Mouse (Mus musculus) forebrain, embryonic 14.5 days (tissue): ENCODE measurements around the gene Pou6f1. TPM values are rescaled to one million over a fixed set of nuclear protein-coding genes. Genes with fewer than 3 reads are reported as not detected.

Experiments
- ATAC-seq: fragments of 200-750 bp; cut with Nextera tagmentation; 2 replicates; pipeline ENCODE4 v1.8.0; 2017; ENCODE audit warnings: mild to moderate bottlenecking, moderate library complexity
- DNase-seq: peaks from one replicate; pipeline ENCODE4 v3.0.0-alpha.2; 2015; ENCODE audit warnings: low spot score
- H3K27ac ChIP-seq: fragments of 300-500 bp; sonication (generic); 2 replicates; pipeline ENCODE4 v1.5.1; 2014; ENCODE audit warnings: low read depth, mild to moderate bottlenecking, control low read depth, low read length, moderate library complexity
- H3K27me3 ChIP-seq: fragments of 300-500 bp; sonication (generic); replicated peaks from 2 replicates; pipeline ENCODE4 v1.6.1; 2014; ENCODE audit warnings: low read length, control low read depth, mixed read lengths; ENCODE audit not compliant: control insufficient read depth, insufficient read depth
- H3K36me3 ChIP-seq: fragments of 300-500 bp; sonication (generic); 2 replicates; pipeline ENCODE4 v1.6.1; 2014; ENCODE audit warnings: low read length, control low read depth; ENCODE audit not compliant: control insufficient read depth, insufficient read depth
- H3K4me1 ChIP-seq: fragments of 300-500 bp; sonication (generic); 2 replicates; pipeline ENCODE4 v1.6.1; 2014; ENCODE audit warnings: antibody characterized with exemption, low read length, control low read depth; ENCODE audit not compliant: control insufficient read depth, insufficient read depth
- H3K4me2 ChIP-seq: fragments of 300-500 bp; sonication (generic); 2 replicates; pipeline ENCODE4 v1.6.1; 2014; ENCODE audit warnings: mild to moderate bottlenecking, control low read depth, low read length
- H3K4me3 ChIP-seq: fragments of 300-500 bp; sonication (generic); 2 replicates; pipeline ENCODE4 v1.5.1; 2014; ENCODE audit warnings: low read depth, low read length, control low read depth
- H3K9ac ChIP-seq: fragments of 300-500 bp; sonication (generic); 2 replicates; pipeline ENCODE4 v1.6.1; 2014; ENCODE audit warnings: mild to moderate bottlenecking, low read length, control low read depth, moderate library complexity
- H3K9me3 ChIP-seq: fragments of 300-500 bp; sonication (generic); replicated peaks from 2 replicates; pipeline ENCODE4 v1.6.1; 2016; ENCODE audit warnings: low read length, control low read depth, mixed read lengths; ENCODE audit not compliant: control insufficient read depth
- WGBS: fragments of 180-500 bp; shearing (Covaris S2); extraction: QIAGEN DNeasy Blood & Tissue Kit; methylation state at CpG from one replicate; pipeline ENCODE4 v1.1.7; 2014; 5-methylcytosine and 5-hydroxymethylcytosine counted together
- polyA plus RNA-seq: library from polyadenylated mRNA; unstranded; fragments of >200 nt; fragmentation: Nextera tagmentation; extraction: Ambion mirVana; gene quantifications from 2 replicates; pipeline ENCODE4 v1.2.1, GENCODE M21; 2014

Gene Pou6f1
- polyA plus RNA-seq, 1 experiment from 2014 or later, result 36.9 TPM

DNA sequence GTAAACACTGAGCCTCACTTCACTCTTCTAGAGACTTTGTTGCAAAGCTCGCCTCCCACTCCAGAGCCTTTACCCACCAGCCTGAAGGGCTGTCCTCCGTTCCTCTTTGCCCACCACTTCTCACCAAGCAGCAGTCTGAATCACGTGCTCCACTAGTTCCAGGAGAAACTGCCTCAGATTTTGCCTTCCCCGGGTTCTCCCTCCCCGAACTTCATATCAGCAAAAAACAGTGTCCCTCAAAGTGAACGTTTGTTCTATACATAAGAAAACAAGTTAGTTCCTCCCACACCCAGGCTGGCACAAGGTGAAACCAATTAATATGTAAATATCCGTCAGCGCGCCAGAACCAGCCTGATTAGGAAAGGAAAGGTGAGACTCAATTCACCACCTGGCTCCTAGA lies 35.5 kb upstream of the Pou6f1 start:
- Histone ChIP-seq H3K27me3 (peaks cover 47% of the 10 kb centered on the region), H3K4me3 (no peak overlapping the region), H3K36me3 (no peaks in the 10 kb centered on the region), H3K9ac (no peak overlapping the region), H3K27ac (no peak overlapping the region), H3K9me3 (no peaks in the 10 kb centered on the region), H3K4me1 (peaks cover 8% of the 10 kb centered on the region), H3K4me2 (no peak overlapping the region)
- DNase-seq (no peak), ATAC-seq (no peak)
- 9% methylated on average over 9 of the region's 9 CpGs for WGBS

DNA sequence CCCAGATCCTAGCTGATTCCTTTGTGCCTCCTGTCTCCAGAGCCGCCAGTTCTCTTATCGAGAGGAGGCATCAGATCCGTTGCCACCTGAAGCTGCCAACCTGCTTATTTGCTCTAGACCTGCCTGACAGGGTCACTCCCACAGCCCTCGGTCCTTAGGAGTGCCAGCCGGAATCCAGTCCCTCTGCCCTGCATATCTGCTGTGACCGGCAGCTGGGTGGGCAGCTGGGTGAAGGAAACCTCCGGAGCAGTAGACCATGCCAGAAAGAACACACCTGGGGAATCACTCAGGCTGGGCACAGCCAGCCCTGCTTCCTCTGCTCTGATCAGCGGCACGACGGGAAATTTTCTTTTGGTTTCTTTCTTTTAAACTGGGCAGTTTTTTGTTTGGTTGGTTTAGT lies 33.6 kb upstream of the Pou6f1 start:
- Histone ChIP-seq H3K4me1 (peaks cover 8% of the 10 kb centered on the region), H3K9ac (no peak overlapping the region), H3K9me3 (no peaks in the 10 kb centered on the region), H3K4me3 (no peak overlapping the region), H3K36me3 (no peaks in the 10 kb centered on the region), H3K27ac (no peak overlapping the region), H3K4me2 (no peak overlapping the region), H3K27me3 (peaks cover 45% of the 10 kb centered on the region)
- ATAC-seq (no peak), DNase-seq (no peak)
- WGBS, result 82% methylated on average over 10 of the region's 10 CpGs

DNA sequence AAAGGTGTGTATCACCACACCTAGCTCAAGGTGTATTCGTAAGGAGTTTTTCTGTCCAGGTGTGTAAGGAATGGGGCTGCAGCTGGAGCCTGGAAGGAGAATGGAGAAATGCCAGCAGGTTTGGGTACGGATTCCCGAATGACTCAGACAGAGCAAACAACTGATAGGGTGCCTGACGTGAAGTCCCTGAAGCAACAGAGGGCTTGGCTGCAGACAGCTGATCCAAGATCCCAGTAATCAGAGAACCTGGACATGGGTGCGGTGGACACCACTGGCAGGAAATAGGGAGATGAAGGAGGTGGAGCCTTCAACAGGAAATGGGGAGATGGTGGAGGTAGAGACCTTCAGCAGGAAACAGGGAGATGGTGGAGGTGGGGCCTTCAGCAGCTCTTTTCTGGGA lies 32.5 kb upstream of the Pou6f1 start:
- no peaks in the 10 kb centered on the region for H3K9me3 ChIP-seq
- H3K36me3 ChIP-seq, result no peaks in the 10 kb centered on the region
- ATAC-seq (no peak), DNase-seq (no peak)
- no peak overlapping the region for H3K9ac ChIP-seq
- WGBS, result 91% methylated on average over 5 of the region's 5 CpGs
- H3K4me3 ChIP-seq, result no peak overlapping the region
- no peak overlapping the region for H3K4me2 ChIP-seq
- H3K27me3 ChIP-seq, result peaks cover 35% of the 10 kb centered on the region
- H3K27ac ChIP-seq, result no peak overlapping the region
- H3K4me1 ChIP-seq, result peaks cover 8% of the 10 kb centered on the region

DNA sequence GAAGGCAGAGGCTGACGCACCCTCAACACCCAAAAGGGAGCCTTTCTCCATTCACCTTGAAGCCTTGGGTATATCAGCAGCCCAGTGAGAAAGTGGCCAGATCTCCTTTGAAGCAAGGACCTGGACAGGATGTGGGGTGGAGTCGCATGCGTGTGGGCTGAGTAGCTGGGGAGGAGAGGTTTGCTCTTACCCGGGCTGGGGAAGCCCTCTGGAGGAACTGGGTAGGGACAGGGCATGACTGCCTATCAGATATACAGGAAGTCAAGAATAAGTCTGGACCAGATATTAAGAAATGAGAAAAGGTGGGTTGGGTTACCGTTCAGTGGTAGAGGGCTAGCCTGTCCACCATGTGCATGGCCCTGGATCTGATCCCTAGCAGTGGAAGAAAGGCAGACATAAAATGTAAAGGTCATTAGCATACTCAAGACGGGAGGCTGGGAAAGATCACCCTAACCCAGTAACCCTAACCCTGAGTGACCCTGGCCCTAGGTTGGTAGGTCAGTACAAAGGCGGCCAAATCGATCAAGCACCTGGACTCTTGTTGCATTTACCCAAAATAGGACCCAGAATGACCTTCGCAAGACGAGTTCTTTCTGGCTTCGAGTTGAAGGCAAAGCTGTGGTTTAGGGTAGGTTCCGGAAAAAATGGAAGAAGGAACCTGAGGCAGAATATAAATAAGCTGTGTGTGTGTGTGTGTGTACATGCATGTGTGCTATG lies 31.8 kb upstream of the Pou6f1 start:
- 92% methylated on average over 12 of the region's 12 CpGs for WGBS
- ATAC-seq, result no peak
- H3K27me3 ChIP-seq, result peaks cover 28% of the 10 kb centered on the region

DNA sequence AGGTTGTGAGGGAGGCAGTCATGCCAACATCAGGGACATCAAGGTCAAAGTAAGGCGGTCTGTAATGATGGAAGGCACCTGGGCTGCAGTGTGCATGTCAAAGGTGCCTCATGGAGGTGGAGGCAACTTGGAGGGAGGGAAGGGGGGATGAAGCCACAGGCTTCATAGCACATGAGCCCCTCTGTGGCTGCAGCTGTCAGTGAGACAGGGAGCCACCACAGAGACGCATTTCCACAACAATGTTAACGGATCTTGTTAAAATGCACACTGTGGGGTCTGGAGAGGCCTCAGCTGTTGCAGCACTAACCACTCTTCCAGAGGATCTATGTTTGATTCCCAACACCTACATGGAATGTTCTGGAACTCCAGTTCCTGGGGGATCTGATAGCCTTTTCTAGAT lies 30.3 kb upstream of the Pou6f1 start:
- Histone ChIP-seq H3K4me2 (no peak overlapping the region), H3K4me3 (no peak overlapping the region)
- WGBS, result 58% methylated on average over 3 of the region's 3 CpGs

More for the DNA sequence above, 31.8 kb upstream of the Pou6f1 start:
- DNase-seq, result no peak
- Histone ChIP-seq H3K27ac (no peak overlapping the region), H3K9me3 (no peaks in the 10 kb centered on the region), H3K36me3 (no peaks in the 10 kb centered on the region), H3K4me2 (no peak overlapping the region), H3K4me1 (peaks cover 3% of the 10 kb centered on the region; the same call in 1 of the 2 replicates), H3K9ac (no peak overlapping the region), H3K4me3 (no peak overlapping the region)

DNA sequence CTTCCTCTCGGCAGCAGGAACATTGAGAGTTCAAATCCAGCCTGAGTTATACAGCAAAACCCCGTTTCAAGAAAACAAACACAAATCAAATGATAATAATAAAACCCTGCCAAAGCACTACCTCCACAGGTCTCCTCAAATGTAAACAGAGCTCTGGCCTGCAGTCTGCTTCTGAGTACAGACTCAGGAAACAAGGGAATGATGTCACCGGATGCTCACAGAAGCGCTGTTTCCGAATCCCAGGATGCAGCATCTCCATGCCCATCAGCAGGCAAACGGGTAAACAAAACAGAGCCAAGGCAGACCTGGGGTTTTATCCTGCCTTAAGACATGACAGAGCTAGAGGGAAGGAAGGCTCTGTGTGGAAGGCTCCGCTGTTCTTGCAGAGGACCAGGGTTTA lies 29.0 kb upstream of the Pou6f1 start:
- H3K4me2 ChIP-seq, result no peak overlapping the region
- no peak overlapping the region for H3K4me3 ChIP-seq
- peaks cover 4% of the 10 kb centered on the region; the same call in 1 of the 2 replicates for H3K27me3 ChIP-seq
- WGBS, result 57% methylated on average over 7 of the region's 7 CpGs
- no peak for ATAC-seq
- DNase-seq, result no peak
- H3K9ac ChIP-seq, result no peak overlapping the region
- H3K9me3 ChIP-seq, result no peaks in the 10 kb centered on the region
- H3K4me1 ChIP-seq, result no peaks in the 10 kb centered on the region
- no peak overlapping the region for H3K27ac ChIP-seq
- no peaks in the 10 kb centered on the region for H3K36me3 ChIP-seq

More for the DNA sequence above, 30.3 kb upstream of the Pou6f1 start:
- DNase-seq (no peak), ATAC-seq (no peak)
- H3K27me3 ChIP-seq, result peaks cover 13% of the 10 kb centered on the region
- H3K36me3 ChIP-seq, result no peaks in the 10 kb centered on the region
- H3K9ac ChIP-seq, result no peak overlapping the region
- no peak overlapping the region for H3K27ac ChIP-seq
- no peaks in the 10 kb centered on the region for H3K9me3 ChIP-seq
- H3K4me1 ChIP-seq, result no peaks in the 10 kb centered on the region

DNA sequence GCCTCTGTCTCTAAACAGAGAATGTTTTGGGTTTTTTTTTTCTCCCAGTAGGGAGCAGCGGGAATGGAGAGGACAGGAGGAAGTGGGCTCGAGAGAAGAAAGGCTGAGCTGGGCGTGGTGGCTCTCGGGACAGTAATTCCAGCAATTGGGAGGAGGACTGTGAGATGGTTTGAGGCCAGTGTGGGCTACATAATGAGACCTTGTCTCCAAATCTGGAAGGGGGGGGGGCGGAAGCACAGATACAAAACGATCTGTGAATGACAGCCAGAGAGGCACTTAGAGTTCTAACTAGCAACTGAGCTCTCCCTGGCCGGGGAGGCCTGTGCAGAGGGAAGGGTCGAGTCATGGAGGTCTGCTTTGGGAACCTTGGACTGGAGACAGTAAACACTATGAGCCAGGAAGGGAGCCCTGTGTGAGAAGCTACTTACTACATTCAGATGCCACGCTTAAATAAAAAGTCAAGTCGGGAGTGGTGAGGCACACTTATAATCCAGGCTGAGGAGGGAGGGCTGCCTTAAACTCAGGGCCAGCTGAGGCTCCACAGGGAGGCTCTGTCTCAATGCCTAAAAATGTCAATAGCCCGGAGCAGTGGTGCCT lies 28.1 kb upstream of the Pou6f1 start:
- Histone ChIP-seq H3K27ac (no peak overlapping the region), H3K27me3 (no peaks in the 10 kb centered on the region), H3K4me1 (no peaks in the 10 kb centered on the region), H3K9ac (no peak overlapping the region), H3K9me3 (no peaks in the 10 kb centered on the region), H3K4me2 (no peak overlapping the region), H3K36me3 (no peaks in the 10 kb centered on the region), H3K4me3 (no peak overlapping the region)
- DNase-seq (no peak), ATAC-seq (no peak)
- WGBS, result 2% methylated on average over 10 of the region's 11 CpGs

DNA sequence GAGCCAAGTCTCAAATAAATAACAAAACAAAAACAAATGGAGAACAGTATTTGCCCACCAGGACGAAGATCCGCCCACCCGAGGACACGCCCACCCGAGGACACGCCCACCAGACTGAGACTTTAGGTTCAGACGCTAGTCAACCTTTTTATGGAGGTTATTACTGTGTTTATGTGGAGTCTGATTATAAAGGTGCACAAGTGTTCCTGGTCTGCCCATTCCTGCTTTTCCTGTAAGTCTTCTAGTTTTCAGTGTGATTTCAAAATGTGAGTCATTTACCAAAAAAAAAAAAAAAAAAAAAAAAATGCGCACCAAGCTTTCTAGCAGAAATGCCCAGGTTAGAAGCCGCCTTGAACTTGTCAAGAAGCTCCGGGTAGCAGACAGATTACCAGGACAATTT lies 27.5 kb upstream of the Pou6f1 start:
- Histone ChIP-seq H3K4me3 (no peak overlapping the region), H3K9ac (no peak overlapping the region), H3K36me3 (no peaks in the 10 kb centered on the region), H3K27me3 (no peaks in the 10 kb centered on the region), H3K4me2 (no peak overlapping the region), H3K27ac (no peak overlapping the region), H3K4me1 (no peaks in the 10 kb centered on the region), H3K9me3 (no peaks in the 10 kb centered on the region)
- ATAC-seq, result no peak
- WGBS, result 18% methylated on average over 10 of the region's 10 CpGs
- DNase-seq, result no peak

DNA sequence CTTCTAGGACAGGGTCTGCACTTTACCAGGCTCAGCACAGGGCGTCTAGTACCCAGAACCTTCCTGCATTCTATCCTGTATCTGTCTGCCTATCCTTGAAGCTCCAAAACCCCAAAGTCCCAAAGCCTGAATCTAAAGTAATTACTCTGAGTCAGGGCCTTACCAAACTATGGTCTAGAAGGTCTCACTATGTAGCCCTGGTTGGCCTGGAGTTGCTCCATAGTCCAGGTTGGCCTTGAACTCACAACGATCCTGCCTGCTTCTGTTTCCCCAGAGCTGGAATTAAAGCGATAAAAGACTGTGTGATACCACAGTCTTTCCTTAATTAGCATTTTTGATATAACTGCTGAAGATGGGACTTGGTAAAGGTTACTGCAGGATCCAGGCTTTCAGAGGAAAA lies 24.7 kb upstream of the Pou6f1 start:
- DNase-seq (no peak), ATAC-seq (no peak)
- Histone ChIP-seq H3K27ac (no peak overlapping the region), H3K36me3 (peaks cover 19% of the 10 kb centered on the region), H3K4me2 (no peak overlapping the region), H3K9ac (no peak overlapping the region), H3K27me3 (no peaks in the 10 kb centered on the region), H3K4me3 (no peak overlapping the region), H3K4me1 (no peaks in the 10 kb centered on the region), H3K9me3 (no peaks in the 10 kb centered on the region)
- 79% methylated on average over 3 of the region's 3 CpGs for WGBS
